Mouse (Mus musculus) myocyte (in vitro differentiated cells): ENCODE results near the gene Morn1. TPM values are rescaled to one million over a fixed set of nuclear protein-coding genes. Genes with fewer than 3 reads are reported as not detected.
A peak's percentile ranks its signal among the peaks of the same experiment; 100 is the strongest.

Source experiments
- H3K27me3 ChIP-seq: one replicate; pipeline ENCODE4 v1.6.1; 2011; ENCODE audit not compliant: control insufficient read depth, insufficient read depth, insufficient read length
- H3K36me3 ChIP-seq: one replicate; pipeline ENCODE4 v1.6.1; 2011; ENCODE audit not compliant: control insufficient read depth, insufficient read depth
- H3K4me2 ChIP-seq: one replicate; pipeline ENCODE4 v1.6.1; 2011; ENCODE audit warnings: low read depth, control low read depth
- H3K4me3 ChIP-seq: one replicate; pipeline ENCODE4 v1.5.1; 2011; ENCODE audit warnings: mild to moderate bottlenecking, control low read depth, moderate library complexity
- H3K79me2 ChIP-seq: one replicate; pipeline ENCODE4 v1.6.1; 2011; ENCODE audit not compliant: control insufficient read depth, insufficient read depth
- H3ac ChIP-seq: one replicate; pipeline ENCODE4 v1.6.1; 2011; ENCODE audit not compliant: control insufficient read depth, insufficient read length
- CEBPB ChIP-seq: IDR thresholded peaks from 2 replicates; pipeline ENCODE4 v1.6.1; 2011; ENCODE audit warnings: mild to moderate bottlenecking, moderate library complexity; ENCODE audit not compliant: poor library complexity, insufficient read depth, severe bottlenecking
- E2F4 ChIP-seq: IDR thresholded peaks from one replicate; pipeline ENCODE4 v1.6.1; 2011; ENCODE audit warnings: mild to moderate bottlenecking, control low read depth, moderate library complexity; ENCODE audit not compliant: insufficient read depth
- MAX ChIP-seq: IDR thresholded peaks from one replicate; pipeline ENCODE4 v1.6.1; 2011; ENCODE audit warnings: low read depth, mild to moderate bottlenecking, control low read depth
- MYOD1 ChIP-seq, 3 experiments: IDR thresholded peaks; one replicate each; pipeline ENCODE4 v1.6.1; 2011; ENCODE audit warnings: control low read depth in 2 of 3, low read depth in 2 of 3, mild to moderate bottlenecking in 2 of 3, moderate library complexity in 1 of 3; ENCODE audit not compliant: insufficient read length in 2 of 3, control insufficient read depth in 1 of 3
- MYOG ChIP-seq, 3 experiments: IDR thresholded peaks; one replicate each; pipeline ENCODE4 v1.6.1; 2011; ENCODE audit warnings: control low read depth in 2 of 3, low read depth in 2 of 3, mild to moderate bottlenecking in 2 of 3; ENCODE audit not compliant: insufficient read length in 2 of 3, control insufficient read depth in 1 of 3, insufficient read depth in 1 of 3
- POLR2A ChIP-seq: IDR thresholded peaks from one replicate; pipeline ENCODE4 v1.6.1; 2011; ENCODE audit warnings: low read depth, mild to moderate bottlenecking, control low read depth, moderate library complexity; ENCODE audit not compliant: insufficient read length
- POLR2AphosphoS2 ChIP-seq: IDR thresholded peaks from one replicate; pipeline ENCODE4 v1.6.1; 2011; ENCODE audit warnings: low read depth, control low read depth; ENCODE audit not compliant: insufficient read length
- REST ChIP-seq: IDR thresholded peaks from one replicate; pipeline ENCODE4 v1.6.1; 2011; ENCODE audit warnings: mild to moderate bottlenecking, control low read depth, moderate library complexity; ENCODE audit not compliant: insufficient read depth, insufficient read length
- SRF ChIP-seq: IDR thresholded peaks from one replicate; pipeline ENCODE4 v1.6.1; 2011; ENCODE audit warnings: low read depth; ENCODE audit not compliant: control insufficient read depth, insufficient read length
- TCF12 ChIP-seq: IDR thresholded peaks from one replicate; pipeline ENCODE4 v1.6.1; 2011; ENCODE audit warnings: mild to moderate bottlenecking, control low read depth; ENCODE audit not compliant: poor library complexity, insufficient read depth, severe bottlenecking
- TCF3 ChIP-seq: IDR thresholded peaks from one replicate; pipeline ENCODE4 v1.6.1; 2011; ENCODE audit warnings: low read depth, control low read depth; ENCODE audit not compliant: insufficient read length
- USF1 ChIP-seq: IDR thresholded peaks from one replicate; pipeline ENCODE4 v1.6.1; 2011; ENCODE audit warnings: low read depth, mild to moderate bottlenecking, control low read depth, moderate library complexity
- polyA plus RNA-seq: library from polyadenylated mRNA; unstranded; fragments of >200 nt; fragmentation: generic; extraction: Trizol; gene quantifications from one replicate; pipeline ENCODE4 v1.2.1, GENCODE M21; 2012; ENCODE audit warnings: missing spikeins

The Morn1 gene
- polyA plus RNA-seq, 1 experiment: 2.6 TPM

DNA sequence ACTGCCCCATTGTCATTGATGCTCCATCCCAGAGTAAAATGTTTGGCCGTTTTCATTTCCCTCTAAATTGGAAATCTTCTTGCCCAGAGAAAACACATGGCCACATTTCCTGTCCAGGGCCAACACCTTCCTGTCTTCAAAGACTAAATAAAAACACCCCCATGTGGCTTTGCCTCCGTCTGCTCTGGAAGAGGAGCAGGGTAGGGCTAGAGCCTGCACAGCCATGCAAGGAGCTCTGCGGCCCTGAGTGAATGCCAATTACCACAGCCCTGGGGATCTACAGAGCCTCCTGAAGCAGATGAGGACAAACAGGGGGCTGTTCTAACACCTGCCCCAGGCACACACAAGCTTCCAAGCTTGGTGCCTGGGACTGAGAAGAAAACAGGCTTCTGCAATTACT is 89.8 kb downstream of the Morn1 start:
- peak overlapping the region; percentile 4 for H3K4me2 ChIP-seq
- peaks cover 65% of the 10 kb centered on the region for H3K79me2 ChIP-seq
- TF ChIP-seq MYOD1 (IDR thresholded peaks at IDR 0.05; ENCODE audit: control insufficient read depth in 1 of 3, insufficient read length in 2 of 3, low read depth in 2 of 3): peak in 2 of 3 experiments; percentile 2 to 6
- TF ChIP-seq REST: no peak
- no peaks in the 10 kb centered on the region for H3K27me3 ChIP-seq
- no peak overlapping the region for H3K4me3 ChIP-seq
- H3ac ChIP-seq: no peak overlapping the region
- H3K36me3 ChIP-seq: no peaks in the 10 kb centered on the region

DNA sequence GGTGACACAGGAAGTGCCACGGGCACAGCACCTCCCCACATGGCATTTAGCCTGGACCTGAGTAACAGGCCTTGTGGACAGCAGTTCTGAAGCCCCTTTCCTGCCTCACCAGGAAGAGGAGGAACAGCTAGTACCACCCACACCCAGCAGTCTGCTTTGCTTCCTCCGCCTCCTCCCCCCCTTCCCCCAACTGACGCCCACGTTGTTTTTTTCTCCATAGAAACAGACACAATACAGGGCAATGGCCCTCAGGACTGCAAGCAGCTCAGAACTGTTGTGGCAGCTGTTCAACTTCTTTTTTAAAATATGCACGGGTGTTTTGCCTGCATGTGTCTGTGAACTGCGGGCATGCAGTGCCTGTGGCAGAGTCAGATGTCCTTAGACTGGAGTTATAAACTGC is 91.9 kb downstream of the Morn1 start:
- Histone ChIP-seq H3K79me2 (peaks cover 61% of the 10 kb centered on the region), H3K4me2 (peak overlapping the region; percentile 82), H3ac (no peak overlapping the region), H3K36me3 (no peaks in the 10 kb centered on the region), H3K27me3 (no peaks in the 10 kb centered on the region), H3K4me3 (no peak overlapping the region)
- peak; percentile 5 to 71 (median 53) for TF ChIP-seq MYOD1 (IDR thresholded peaks at IDR 0.05; ENCODE audit: control insufficient read depth in 1 of 3, insufficient read length in 2 of 3, low read depth in 2 of 3)
- TF ChIP-seq SRF: no peak
- no peak for TF ChIP-seq CEBPB
- TF ChIP-seq TCF12: peak; percentile 13
- TF ChIP-seq REST: no peak
- TF ChIP-seq POLR2AphosphoS2: peak; percentile 48
- TF ChIP-seq POLR2A: peak; percentile 47
- TF ChIP-seq MAX: no peak
- peak in 1 of 3 experiments; percentile 55 for TF ChIP-seq MYOG (IDR thresholded peaks at IDR 0.05; ENCODE audit: control insufficient read depth in 1 of 3, insufficient read depth in 1 of 3, insufficient read length in 2 of 3, low read depth in 2 of 3)
- no peak for TF ChIP-seq E2F4

DNA sequence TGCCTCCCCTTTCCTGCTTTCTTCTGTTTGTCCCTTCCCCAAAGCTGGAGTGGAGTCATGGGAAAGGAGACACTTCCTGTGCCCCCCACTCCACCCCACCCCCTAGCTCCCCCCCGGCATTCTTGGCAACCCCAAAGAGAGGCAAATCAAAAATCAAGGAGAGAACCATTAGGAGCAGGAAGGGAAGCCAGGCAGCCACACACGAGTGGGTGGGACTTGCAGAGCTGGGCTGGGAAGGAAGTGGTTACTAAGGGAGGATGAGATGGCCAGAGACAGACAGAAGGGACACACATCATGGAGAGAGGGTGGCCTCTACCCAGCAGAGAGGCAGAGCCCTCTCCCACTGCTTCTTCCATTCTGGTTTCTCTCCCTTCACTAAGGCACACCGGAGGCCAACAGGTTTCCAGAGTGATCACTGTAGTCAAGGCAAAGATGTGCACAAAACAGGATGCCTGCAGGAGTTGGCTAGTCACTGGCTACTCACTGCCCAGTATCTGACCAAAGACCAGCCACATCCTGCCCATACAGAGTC is 92.7 kb downstream of the Morn1 start:
- TF ChIP-seq CEBPB (no peak), POLR2AphosphoS2 (no peak), MAX (no peak)
- H3K27me3 ChIP-seq: no peaks in the 10 kb centered on the region
- H3K4me2 ChIP-seq: peak overlapping the region; percentile 82
- peaks cover 69% of the 10 kb centered on the region for H3K79me2 ChIP-seq
- H3K36me3 ChIP-seq: no peaks in the 10 kb centered on the region
- H3ac ChIP-seq: no peak overlapping the region
- no peak overlapping the region for H3K4me3 ChIP-seq

DNA sequence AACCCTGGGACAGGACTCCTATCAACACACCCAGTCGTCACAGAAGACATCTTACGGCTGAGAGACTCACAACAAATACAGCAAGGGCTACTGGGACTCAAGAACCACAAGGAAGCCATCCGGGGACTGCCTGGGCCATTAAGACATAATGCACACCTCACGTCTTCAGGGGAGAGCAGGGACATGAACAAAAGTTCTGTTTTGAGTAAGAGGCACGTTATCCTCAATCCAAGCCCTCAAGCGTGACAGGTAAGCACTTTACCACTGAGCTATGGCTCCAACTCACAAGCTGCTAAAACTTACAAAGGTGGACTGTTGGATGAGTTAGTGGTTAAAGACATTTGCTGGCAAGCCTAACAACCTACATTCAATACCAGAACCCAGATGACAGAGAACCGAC is 96.8 kb downstream of the Morn1 start:
- H3K27me3 ChIP-seq: no peaks in the 10 kb centered on the region
- H3K79me2 ChIP-seq: peaks cover 78% of the 10 kb centered on the region
- H3K36me3 ChIP-seq: peaks cover 10% of the 10 kb centered on the region
- H3K4me2 ChIP-seq: no peak overlapping the region
- no peak overlapping the region for H3K4me3 ChIP-seq
- H3ac ChIP-seq: no peak overlapping the region
- TF ChIP-seq SRF (no peak), CEBPB (no peak), POLR2A (no peak)

DNA sequence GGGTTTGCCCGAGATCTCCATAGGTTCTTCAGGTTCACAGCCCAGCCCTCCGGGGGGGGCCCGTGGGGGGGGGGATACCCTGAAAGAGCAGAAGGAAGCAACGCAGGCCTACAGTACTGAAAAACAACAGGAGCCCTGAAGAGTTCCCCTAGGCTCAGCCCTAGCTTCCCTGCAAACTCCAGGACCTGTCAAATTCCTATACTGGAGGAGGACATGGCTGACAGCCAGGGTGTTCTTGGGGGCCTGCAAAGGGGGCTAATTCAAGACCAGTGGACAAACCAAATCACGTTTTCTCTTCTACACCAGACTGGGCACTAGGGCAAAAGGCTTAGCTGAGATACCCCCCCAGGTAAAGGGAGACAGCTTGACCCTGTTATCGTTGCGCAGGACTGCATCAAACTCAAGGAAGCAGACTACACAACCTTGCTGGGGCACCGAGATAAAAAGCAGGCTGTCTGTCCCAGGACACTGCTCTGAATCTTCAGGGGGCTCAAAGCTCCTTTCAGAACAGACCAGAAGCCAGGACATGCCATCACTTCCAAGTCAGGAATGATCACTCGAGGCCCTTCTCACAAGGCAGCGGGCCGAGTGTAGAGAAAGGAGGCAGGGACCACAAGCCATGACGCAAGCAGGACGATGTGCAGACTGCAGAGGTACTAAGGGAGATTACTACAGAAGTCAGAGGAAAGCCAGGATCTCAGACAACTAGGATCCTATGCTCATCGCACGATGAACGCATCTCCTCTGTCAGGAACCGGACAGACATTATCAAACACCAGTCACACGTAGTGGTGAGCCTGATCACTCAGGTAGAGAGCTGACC is 98.1 kb downstream of the Morn1 start:
- Histone ChIP-seq H3ac (no peak overlapping the region), H3K79me2 (peaks cover 88% of the 10 kb centered on the region), H3K4me3 (no peak overlapping the region), H3K27me3 (no peaks in the 10 kb centered on the region), H3K36me3 (peaks cover 10% of the 10 kb centered on the region), H3K4me2 (no peak overlapping the region)
- TF ChIP-seq MYOD1 (IDR thresholded peaks at IDR 0.05; ENCODE audit: control insufficient read depth in 1 of 3, insufficient read length in 2 of 3, low read depth in 2 of 3) (no peak), MYOG (IDR thresholded peaks at IDR 0.05; ENCODE audit: control insufficient read depth in 1 of 3, insufficient read depth in 1 of 3, insufficient read length in 2 of 3, low read depth in 2 of 3) (no peak), E2F4 (no peak), POLR2A (no peak), POLR2AphosphoS2 (no peak), CEBPB (no peak), TCF3 (no peak), MAX (no peak), TCF12 (no peak), USF1 (no peak), SRF (no peak), REST (no peak)
